Mouse (Mus musculus) erythroblast, adult 5-6 weeks (primary cell): ENCODE results near the gene Camta1. TPM values are rescaled to one million over a fixed set of nuclear protein-coding genes. Genes with fewer than 3 reads are reported as not detected.

Source experiments
- ATAC-seq: replicated peaks from 2 replicates; pipeline ENCODE4 v1.8.0; 2016; ENCODE audit warnings: moderate number of reproducible peaks, mild to moderate bottlenecking, moderate TSS enrichment, inconsistent platforms; ENCODE audit not compliant: poor library complexity, low FRiP score, severe bottlenecking
- total RNA-seq, 2 experiments: library from RNA; stranded (forward) in 1 of 2; stranded (reverse) in 1 of 2; fragments of 150-400 nt in 1 of 2; fragments of 200-764, 138-1000 nt in 1 of 2; gene quantifications; 2 replicates each; pipeline versions ENCODE4 v1.2.3 to v1.2.4; 2015 to 2017; ENCODE audit warnings: low replicate concordance in 2 of 2

The Camta1 gene
- total RNA-seq, 2 experiments from 2014 or later, result 11.7 to 25.7 TPM

DNA sequence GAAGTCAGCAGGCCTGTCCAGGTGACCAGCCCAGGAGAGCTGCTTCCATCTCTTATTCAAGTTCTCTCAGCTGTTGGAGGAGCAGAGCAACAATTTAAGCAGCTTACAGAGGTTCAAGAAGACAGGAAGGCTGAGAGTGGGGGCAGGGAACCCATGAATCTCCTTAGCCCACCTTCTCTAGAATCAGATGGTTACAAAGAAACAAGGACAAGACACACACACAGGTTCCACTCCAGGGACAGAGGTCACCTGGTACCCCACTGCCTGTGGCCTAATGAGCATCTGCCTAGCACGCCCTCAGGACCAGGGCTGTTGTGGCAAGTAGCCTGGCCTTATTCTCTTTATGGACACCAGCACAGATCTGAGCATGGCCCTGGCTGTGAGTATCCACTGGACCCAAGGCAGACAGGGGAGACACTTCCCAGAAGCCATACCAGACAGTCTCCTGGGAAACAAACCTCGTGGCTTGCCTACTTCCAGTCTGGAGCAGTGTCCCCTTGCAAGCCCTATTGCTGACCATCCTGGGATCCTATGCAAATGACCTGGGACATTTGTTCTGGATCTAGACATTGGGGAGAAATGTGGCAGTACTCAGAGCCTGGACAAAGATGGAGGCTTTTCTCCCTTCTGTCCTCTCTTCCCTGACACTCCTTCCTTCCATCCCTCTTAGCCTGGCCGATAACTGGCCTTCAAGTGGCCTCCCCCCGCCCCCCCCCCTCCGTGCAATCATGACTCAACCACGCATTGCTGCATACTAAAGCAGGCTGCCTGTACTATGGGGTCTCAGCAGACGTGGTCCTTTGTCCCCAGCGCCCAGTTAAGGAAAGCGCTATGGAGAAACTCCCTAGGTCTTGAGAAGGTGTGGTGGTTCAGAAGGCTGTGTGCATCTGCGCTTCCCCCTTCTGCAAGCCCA, 733.8 kb downstream of the Camta1 start:
- ATAC-seq, result no peak

DNA sequence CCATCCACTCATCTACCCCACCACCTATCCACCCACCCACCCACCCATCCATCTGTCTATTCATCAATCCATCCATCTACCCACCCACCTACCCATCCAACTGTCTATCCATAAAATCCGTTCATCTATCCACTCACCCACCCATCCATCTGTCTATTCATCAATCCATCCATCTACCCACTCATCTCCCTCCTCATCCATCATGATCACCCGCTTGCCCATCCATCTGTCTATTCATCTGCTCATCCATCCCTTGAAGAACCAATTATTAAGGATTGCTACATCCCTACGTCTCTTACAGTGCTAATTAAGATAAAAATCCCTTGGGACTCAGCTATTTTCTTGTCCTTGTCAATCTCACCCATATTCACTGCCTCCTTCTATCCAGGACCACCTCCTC, 742.8 kb downstream of the Camta1 start:
- no peak for ATAC-seq

DNA sequence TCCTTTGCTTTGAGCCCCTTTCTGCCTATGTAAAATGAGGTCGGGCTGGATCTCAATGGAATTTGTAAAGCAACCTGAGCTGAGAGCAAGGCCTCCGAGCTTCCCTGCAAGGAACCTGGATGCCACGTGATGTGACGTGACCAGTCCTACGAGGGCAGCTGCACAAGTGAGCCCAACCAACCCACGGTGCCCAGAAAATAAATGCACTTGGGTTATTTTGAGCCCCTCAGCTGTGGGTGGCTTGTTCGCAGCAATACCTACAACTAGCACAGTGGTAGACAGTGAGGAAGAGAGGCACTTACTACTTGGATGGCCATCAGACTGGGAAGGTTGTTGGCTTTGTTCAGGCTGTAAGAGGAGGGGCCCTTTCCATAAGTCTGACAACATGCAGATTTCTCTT, 747.1 kb downstream of the Camta1 start:
- no peak for ATAC-seq

DNA sequence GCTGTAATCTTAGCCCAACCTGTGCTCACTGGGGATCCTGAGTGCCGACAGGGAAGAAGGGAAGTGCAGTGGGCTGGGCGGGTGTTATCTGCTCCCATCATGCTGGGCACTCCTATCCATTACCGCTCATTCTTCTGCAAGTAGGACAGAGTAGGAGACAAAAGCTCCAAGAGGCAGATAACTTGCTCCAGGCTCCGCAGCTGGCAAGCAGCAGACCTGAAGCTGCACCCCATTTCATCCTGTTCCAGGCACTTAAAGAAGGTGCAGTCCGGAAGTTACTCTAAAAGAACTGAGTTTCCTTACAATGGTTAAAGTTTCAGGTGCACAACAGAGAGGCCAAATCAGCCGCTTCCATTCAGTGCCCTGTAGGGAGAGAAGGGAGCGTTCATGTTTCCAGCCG, 750.5 kb downstream of the Camta1 start:
- no peak for ATAC-seq

DNA sequence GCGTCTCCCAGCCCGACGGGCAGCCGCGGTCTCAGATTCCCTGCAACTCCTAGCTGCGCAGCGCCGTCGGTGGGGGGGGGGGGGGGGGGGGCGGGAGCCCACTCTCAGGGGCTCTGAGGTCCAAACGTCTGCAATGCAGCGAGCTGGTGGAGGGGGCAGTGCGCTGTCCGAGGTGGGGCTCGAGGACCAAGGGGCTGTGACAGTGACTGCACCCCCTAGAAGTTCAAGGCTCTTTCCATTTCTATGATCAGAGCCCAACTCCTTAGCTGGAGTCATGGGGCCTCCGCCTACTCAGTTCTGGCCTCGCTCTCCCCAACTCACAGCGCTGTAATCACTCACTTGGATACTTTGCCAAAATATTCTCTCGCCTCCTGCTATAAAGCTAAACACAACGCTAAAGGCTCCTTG, 752.8 kb downstream of the Camta1 start:
- ATAC-seq, result no peak

DNA sequence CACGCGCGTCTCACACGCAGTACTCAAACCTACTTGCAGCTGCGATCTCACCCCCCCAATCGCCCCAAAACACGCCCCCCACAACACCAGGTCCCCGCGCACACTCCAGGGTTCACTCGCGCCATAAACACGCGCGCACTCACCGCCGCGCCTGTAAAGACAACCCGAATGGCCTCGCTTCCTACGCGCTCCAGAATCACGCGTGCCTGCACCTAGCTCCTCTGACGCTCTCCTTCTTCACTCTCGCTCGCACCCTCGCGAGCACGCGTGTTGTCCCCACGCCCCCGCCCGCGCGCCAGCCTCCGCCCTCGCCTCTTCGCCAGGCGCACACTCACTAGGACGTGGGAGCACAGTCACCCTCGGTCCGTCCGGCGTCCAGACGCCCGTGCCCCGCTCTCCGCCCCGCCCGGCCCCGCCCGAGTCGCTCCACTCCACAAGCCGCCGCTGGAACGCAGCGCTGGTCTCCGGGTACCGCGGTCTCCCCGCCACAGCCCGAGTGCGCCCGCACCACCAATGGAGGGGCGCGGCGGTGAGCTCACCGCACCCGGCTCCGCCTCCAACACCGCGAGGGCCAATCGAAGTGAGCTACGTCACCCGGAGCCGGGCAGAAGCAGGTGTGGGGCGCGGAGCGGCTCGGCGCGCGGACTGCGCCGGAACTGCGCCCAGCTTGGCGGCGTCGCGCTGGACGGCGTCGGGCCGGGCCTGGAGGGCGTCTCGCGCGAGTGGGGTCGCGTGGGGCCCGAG, 753.5 kb downstream of the Camta1 start:
- ATAC-seq, result no peak

DNA sequence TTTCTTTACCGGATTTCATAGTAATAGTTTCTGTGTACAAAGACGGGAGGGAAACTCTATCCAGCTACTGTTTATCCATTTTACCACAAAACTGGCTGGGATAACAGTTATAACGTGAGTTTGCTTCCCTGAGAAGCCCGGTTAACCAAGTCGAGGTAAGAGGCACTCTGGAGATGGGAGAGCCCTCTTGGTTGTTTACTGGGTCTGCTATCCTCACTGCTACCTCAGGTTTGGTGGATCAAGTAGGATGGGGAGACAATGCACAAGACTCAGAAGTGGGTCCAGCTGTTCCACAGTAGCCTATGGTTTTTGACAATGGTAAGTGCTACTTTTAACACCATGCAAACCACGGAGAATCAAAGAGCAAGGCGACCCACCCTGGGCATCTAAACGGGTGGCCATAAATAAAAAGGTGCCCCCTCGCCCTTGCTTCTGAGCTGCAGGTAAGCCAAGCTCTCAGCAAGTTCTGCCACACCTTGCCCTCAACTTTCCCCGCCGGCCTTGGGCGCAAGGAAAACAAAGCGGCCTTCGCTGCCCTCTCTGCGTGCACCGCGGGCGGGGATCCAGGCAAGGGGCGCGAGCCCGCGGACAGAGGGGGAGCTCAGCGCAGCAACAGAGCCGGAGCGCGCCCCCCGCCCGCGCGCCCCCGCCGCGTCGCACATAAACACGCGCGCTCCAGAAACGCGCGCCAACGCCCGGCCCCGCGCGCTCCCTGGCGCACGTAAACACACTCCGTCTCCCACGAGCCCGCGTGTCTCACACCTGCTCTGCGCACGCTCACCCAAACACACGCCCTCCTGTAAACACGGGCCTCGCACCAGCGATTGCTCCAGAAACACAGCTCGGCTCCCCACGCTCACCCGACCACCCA, 754.3 kb downstream of the Camta1 start:
- no peak for ATAC-seq

DNA sequence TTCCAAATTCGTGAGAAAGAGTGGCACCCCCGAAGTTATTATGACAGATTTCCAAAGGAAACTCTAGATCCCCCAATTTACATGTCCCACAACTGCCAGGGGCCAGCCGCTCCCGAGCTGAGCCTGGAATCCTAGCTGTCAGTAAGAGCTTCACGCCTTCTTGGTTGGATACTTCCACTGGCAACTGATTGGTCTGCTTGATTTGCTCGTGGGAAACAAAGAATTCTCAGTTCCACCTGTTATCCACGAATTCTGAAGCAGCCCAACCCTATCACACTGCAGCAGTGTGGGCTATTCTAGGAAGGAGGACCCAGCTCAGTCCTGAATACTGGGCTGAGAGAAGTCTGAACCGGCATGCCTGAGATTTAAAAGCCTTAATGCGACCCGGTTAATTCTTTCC, 755.2 kb downstream of the Camta1 start:
- ATAC-seq, result no peak

DNA sequence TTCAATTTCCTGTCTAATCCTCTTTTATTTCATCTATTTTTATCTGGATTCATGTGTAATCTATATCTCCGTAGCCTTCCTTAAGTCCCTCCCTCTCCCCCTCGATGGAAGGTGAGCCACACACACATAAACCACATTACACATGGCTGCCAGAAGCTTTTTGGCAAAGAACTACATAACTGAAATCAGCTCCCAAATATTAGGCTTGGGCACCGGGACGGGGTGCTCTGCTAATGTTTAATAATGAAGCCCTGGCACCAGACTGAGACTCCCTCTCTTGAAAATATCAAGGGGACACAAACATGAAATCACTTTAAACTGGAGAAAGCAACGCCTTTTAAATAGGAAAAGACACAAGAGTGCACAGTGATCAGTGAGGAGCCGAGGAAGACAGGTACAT, 755.8 kb downstream of the Camta1 start:
- no peak for ATAC-seq

DNA sequence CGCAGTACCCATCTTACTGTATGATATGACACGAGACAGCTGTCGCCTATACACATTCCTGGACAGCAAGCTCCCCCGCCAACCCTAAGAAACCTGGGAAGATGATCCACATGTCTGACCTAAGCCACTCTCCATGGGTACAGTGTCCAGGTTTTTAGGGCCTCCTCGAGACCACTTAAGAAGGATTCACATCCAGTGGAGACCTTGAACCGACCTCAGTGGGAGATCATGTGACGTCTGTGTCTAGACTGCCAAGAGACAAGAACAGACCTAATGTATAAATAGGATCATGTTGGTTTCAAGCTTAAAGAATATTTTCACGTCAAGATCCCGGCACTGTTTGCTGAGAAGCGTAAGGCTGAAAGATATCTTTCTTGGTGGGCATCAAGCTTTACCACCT, 757.5 kb downstream of the Camta1 start:
- ATAC-seq, result no peak

DNA sequence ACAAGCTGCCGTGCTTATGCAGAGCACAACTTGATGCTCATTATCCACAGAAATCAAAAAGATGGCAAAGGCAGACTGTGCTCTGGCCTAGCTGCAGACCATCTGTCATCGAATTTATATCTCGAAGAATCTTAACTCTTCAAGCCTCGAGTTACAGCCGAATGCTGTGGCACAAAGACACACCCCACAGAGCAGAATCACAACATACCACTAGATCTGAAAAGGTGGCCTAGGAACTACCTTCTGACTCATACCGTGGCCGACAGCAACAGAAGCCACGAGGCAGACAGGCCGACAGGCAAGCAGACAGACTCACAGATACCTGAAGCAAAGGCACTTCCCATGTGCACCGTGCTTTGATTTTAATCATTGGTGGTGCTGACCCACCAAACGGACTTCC, 758.0 kb downstream of the Camta1 start:
- ATAC-seq, result no peak

DNA sequence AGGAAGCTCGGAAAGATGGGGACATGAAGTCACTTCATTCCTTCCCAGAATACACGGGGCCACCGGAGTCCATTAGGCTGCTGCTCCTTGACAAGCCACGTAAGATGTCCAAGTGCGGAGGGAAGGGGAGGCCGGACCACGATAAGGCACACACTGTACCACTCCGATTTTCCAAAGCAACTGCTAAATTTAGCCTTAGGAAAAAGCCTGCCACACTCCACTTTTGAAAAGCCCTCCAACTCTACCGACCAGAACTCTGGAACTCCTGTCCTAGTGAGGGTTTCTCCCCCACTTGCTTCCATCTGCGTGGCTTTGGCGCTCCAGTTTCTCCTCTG, 764.6 kb downstream of the Camta1 start:
- ATAC-seq, result no peak

DNA sequence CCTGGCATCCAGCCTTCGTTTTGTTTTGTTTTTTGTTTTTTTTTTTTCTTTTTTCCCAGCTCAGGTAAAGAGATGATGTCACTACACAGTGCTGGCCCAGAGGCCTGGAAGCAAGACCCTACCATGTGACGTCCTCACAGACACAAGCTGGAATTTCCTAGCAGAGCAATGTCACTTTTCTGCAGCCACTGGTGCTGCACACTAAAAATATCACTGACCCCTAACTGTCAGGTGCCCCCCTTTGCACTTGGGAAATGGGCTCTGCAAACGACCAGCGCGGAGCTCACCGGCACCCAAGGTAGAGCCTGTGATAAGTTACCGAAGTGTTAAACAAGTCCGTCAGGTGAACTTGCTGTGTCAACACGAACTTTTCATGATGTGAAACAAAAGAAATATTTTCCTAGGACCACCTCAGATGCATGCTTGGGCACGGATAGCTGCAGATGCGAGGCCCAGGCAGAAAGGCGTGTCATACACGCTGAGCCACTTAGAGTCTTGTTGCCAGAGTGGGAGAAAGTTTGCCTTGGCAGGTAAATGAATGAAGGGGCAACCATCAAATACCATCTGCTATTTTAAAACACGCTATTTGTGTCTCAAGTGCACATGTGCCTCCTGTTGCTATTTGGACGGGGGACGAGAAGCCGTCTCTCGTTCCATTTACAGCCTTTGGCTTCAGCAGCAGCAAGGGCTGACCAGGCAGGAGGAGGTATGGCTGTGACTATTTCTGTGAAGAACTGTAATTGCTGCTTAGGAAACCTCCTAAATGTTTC, 765.2 kb downstream of the Camta1 start:
- no peak for ATAC-seq

DNA sequence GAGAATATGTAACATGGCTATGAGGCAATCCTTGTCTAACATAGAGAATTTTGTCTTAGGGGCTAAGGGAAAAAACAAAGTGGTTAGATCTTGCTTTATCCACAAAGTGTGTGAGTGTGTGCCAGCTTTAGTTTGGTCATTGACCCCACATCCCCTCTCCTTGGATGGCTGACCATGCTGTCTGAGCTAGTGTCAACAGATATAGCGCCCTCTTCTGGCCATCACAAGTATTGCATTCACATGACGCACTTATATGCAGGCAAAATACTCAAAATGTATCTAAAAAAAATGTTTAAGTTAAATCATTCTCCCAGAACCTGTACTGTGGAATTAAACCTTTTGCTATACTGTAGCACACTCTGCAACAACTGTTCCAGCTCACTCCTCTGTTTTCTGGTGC, 766.5 kb downstream of the Camta1 start:
- ATAC-seq, result peak; percentile 62; the same call in 1 of the 2 replicates

DNA sequence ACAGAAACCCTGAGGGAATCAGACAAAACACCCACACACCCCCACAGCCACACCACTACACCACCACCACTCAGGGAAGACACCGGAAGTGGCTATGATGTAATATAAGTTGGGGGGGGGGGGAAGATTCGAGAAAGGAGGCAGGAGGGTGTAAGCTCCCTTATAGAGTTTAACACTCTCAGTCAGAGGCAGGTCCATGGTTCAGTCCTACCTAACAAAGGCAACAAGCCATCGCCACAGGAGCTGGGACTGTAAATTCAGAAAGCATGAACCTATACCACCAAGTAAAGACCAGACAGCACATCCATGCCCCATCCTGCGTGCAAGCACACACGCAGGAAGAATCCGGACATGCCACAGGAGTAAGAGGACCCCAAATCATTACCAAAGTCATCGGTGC, 772.4 kb downstream of the Camta1 start, which contains the start of gene Gm13090:
Gene Gm13090 (plus strand): TSS at position 301 of the 400 bp plus-strand sequence.
- ATAC-seq, result no peak

DNA sequence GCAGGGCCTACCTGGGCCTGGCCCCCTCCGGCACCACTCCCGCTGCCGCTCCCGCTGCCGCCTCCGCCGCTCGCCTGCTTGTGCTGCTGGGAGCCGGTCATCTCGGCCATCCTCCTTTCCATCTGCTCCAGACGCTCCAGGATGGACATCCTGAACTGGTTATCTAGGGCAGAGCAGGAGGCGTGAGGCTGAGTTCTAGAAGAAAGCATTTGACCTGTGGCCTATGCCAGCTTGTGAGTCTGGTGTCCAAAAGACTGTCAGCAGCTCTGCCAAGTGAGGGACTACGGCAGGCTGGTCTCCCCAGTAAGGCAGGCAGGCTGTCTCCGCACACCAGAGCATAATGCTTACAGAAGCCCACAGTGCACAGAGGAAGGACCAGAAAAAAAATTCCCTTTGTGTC, 772.9 kb downstream of the Camta1 start:
- no peak for ATAC-seq

DNA sequence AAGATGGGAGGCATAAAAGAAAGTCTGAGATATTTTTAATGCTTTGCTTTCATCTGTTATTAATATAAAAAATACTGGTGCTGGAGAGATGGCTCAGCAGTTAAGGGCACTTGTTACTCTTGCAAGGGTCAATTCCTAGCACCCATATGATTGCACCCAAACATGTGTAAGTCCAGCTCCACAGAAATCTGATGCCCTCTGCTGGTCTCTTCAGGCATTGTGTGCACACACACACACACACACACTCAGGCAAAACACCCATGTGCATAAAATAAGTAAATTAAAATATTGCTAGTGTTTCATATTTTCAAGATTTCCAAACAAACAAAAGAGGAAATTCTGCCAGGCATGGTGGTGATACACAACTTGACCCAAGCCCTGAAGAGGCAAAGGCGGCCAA, 774.3 kb downstream of the Camta1 start:
- ATAC-seq, result no peak

DNA sequence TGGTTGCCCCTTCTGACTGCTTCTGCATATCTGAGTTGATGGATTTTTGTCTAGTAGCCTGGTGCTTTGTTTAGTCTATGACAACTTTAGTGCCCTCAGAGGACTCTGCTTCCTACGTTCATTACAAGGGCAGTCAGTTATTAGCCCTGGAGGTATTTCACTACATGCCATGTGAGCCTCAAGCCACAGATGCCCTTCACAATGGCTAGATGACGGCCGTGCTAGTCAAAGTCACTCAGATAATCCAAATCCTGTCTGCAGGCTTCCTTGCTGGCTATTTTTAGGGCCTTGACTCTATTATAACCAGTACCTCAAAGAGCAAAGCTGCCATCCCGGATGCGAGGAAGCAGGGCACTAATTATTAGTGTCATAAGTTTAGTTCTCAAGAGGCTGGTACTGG, 778.6 kb downstream of the Camta1 start:
- ATAC-seq, result no peak

DNA sequence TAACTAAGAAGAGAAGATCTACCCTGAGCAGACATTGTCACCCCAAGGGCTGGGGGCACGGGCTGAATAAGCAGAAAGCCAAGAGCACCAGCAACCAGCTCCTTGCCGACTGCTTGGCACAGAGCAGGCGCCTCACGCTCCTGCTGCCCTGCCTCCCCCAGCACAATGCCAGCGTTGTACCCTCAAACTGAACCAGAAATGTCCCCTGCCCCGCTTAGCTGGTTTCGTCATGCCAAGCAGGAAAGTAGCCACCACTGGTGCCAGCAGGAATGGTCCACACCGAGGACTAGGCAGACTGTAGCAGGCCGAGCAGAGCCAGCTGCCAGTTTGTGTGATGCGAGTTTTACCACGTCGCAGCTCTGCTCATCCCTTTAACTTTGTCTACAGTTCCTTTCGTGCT, 779.7 kb downstream of the Camta1 start:
- ATAC-seq, result no peak

DNA sequence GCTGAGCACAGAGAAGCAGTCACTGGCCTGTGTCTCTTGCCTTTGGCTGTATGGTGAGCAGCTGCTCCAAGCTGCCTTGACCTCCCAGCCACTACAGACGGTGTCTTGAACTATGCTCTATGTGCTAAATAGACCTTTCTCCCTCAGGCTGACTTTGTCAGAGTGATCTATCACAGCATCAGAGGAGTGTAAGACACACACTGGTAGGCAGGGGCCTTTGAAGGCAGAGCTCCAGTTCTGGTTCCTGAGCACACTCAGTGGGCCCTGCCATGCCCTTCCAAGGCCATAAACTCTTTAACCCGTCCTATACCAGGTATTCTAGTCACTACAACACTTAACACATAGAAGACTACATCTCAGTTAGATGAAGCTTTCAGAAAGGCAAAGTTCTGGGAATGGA, 780.3 kb downstream of the Camta1 start:
- ATAC-seq, result no peak
